Mouse (Mus musculus) lung, embryonic 14.5 days (tissue): ENCODE results near the gene Twnk. TPM values are rescaled to one million over a fixed set of nuclear protein-coding genes. Genes with fewer than 3 reads are reported as not detected.
A peak's percentile ranks its signal among the peaks of the same experiment; 100 is the strongest.

ENCODE experiments used
- ATAC-seq: fragments of 200-750 bp; cut with Nextera tagmentation; 2 replicates; pipeline ENCODE4 v1.8.0; 2017; ENCODE audit warnings: mild to moderate bottlenecking, moderate TSS enrichment, moderate library complexity; ENCODE audit not compliant: insufficient read depth
- DNase-seq: peaks from one replicate; pipeline ENCODE4 v3.0.0-alpha.2; 2015
- H3K27ac ChIP-seq: fragments of 300-500 bp; sonication (generic); 2 replicates; pipeline ENCODE4 v1.5.1; 2014; ENCODE audit warnings: low read depth, mild to moderate bottlenecking, moderate library complexity
- H3K27me3 ChIP-seq: fragments of 300-500 bp; sonication (generic); 2 replicates; pipeline ENCODE4 v1.6.1; 2014; ENCODE audit warnings: low read length, control low read depth; ENCODE audit not compliant: insufficient read depth
- H3K36me3 ChIP-seq: fragments of 300-500 bp; sonication (generic); 2 replicates; pipeline ENCODE4 v1.6.1; 2014; ENCODE audit warnings: control low read depth; ENCODE audit not compliant: insufficient read depth
- H3K4me1 ChIP-seq: fragments of 300-500 bp; sonication (generic); 2 replicates; pipeline ENCODE4 v1.6.1; 2014; ENCODE audit warnings: antibody characterized with exemption, control low read depth; ENCODE audit not compliant: insufficient read depth
- H3K4me2 ChIP-seq: fragments of 300-500 bp; sonication (generic); 2 replicates; pipeline ENCODE4 v1.6.1; 2014; ENCODE audit warnings: mild to moderate bottlenecking
- H3K4me3 ChIP-seq: fragments of 300-500 bp; sonication (generic); 2 replicates; pipeline ENCODE4 v1.5.1; 2014; ENCODE audit warnings: low read depth, low read length
- H3K9ac ChIP-seq: fragments of 300-500 bp; sonication (generic); 2 replicates; pipeline ENCODE4 v1.6.1; 2014
- H3K9me3 ChIP-seq: fragments of 300-500 bp; sonication (generic); 2 replicates; pipeline ENCODE4 v1.6.1; 2016; ENCODE audit warnings: low read depth, low read length, control low read depth
- CTCF ChIP-seq: IDR thresholded peaks from 2 replicates; pipeline ENCODE4 v1.5.1; 2016; ENCODE audit warnings: antibody characterized with exemption, low read depth
- WGBS: fragments of 180-500 bp; shearing (Covaris S2); extraction: QIAGEN DNeasy Blood & Tissue Kit; methylation state at CpG from one replicate; pipeline ENCODE4 v1.1.7; 2014; 5-methylcytosine and 5-hydroxymethylcytosine counted together
- polyA plus RNA-seq: library from polyadenylated mRNA; unstranded; fragments of >200 nt; fragmentation: Nextera tagmentation; extraction: Ambion mirVana; gene quantifications from 2 replicates; pipeline ENCODE4 v1.2.1, GENCODE M21; 2014

The Twnk gene
- polyA plus RNA-seq, 1 experiment from 2014 or later = 14.8 TPM

GRCm38 (mm10) chr19:45025937-45026568 is 20.6 kb downstream of the Twnk start:
- Histone ChIP-seq H3K4me2 (no peak overlapping the region), H3K36me3 (peaks cover 73% of the 10 kb centered on the region), H3K27ac (no peak overlapping the region), H3K9me3 (no peaks in the 10 kb centered on the region), H3K4me3 (no peak overlapping the region), H3K27me3 (no peaks in the 10 kb centered on the region), H3K4me1 (peaks cover 4% of the 10 kb centered on the region; the same call in 1 of the 2 replicates), H3K9ac (no peak overlapping the region)
- 86% methylated on average over 37 of the region's 37 CpGs for WGBS
- ATAC-seq (no peak), DNase-seq (no peak)
- TF ChIP-seq CTCF = no peak

GRCm38 (mm10) chr19:45026958-45027670 is 21.7 kb downstream of the Twnk start:
- no peak overlapping the region; the same call in 1 of the 2 replicates for H3K27ac ChIP-seq
- H3K36me3 ChIP-seq = peaks cover 62% of the 10 kb centered on the region
- DNase-seq = no peak
- H3K4me3 ChIP-seq = no peak overlapping the region
- H3K4me2 ChIP-seq = no peak overlapping the region
- WGBS = 66% methylated on average over 6 of the region's 6 CpGs
- H3K9ac ChIP-seq = no peak overlapping the region
- 0 out of 2 replicates have a peak, but pooled peaks cover 3% of the 10 kb centered on the region for H3K4me1 ChIP-seq
- no peaks in the 10 kb centered on the region for H3K9me3 ChIP-seq
- no peak for TF ChIP-seq CTCF
- no peaks in the 10 kb centered on the region for H3K27me3 ChIP-seq
- ATAC-seq = no peak

- WGBS = 85% methylated on average over 6 of the region's 6 CpGs
- no peak overlapping the region for H3K27ac ChIP-seq
- H3K9me3 ChIP-seq = no peaks in the 10 kb centered on the region
Measured at GRCm38 (mm10) chr19:45027848-45028247, 22.4 kb downstream of the Twnk start.

GRCm38 (mm10) chr19:45028746-45029145 is 23.3 kb downstream of the Twnk start:
- WGBS = 51% methylated on average over 19 of the region's 19 CpGs
- TF ChIP-seq CTCF = no peak
- H3K36me3 ChIP-seq = peaks cover 46% of the 10 kb centered on the region
- H3K27me3 ChIP-seq = no peaks in the 10 kb centered on the region
- no peak for ATAC-seq
- DNase-seq = no peak
- no peak overlapping the region for H3K4me3 ChIP-seq
- H3K4me2 ChIP-seq = no peak overlapping the region
- H3K9ac ChIP-seq = no peak overlapping the region
- H3K9me3 ChIP-seq = no peaks in the 10 kb centered on the region
- H3K4me1 ChIP-seq = 0 out of 2 replicates have a peak, but pooled peaks cover 6% of the 10 kb centered on the region
- no peak overlapping the region for H3K27ac ChIP-seq

More at GRCm38 (mm10) chr19:45027848-45028247, 22.4 kb downstream of the Twnk start:
- no peak for TF ChIP-seq CTCF
- Histone ChIP-seq H3K4me2 (no peak overlapping the region), H3K36me3 (peaks cover 55% of the 10 kb centered on the region), H3K9ac (no peak overlapping the region), H3K27me3 (no peaks in the 10 kb centered on the region), H3K4me3 (no peak overlapping the region), H3K4me1 (0 out of 2 replicates have a peak, but pooled peaks cover 6% of the 10 kb centered on the region)
- no peak for ATAC-seq
- DNase-seq = no peak

- WGBS = 54% methylated on average over 9 of the region's 9 CpGs
- no peak overlapping the region for H3K9ac ChIP-seq
- H3K9me3 ChIP-seq = no peaks in the 10 kb centered on the region
- H3K36me3 ChIP-seq = peaks cover 40% of the 10 kb centered on the region
- DNase-seq = no peak
- no peak overlapping the region for H3K4me3 ChIP-seq
- H3K27ac ChIP-seq = no peak overlapping the region
- no peak for ATAC-seq
- H3K4me2 ChIP-seq = no peak overlapping the region
- no peaks in the 10 kb centered on the region for H3K27me3 ChIP-seq
- TF ChIP-seq CTCF = no peak
- H3K4me1 ChIP-seq = 0 out of 2 replicates have a peak, but pooled peaks cover 6% of the 10 kb centered on the region
Measured at GRCm38 (mm10) chr19:45029571-45029970, 24.1 kb downstream of the Twnk start.

- Histone ChIP-seq H3K4me2 (peak overlapping the region; percentile 55; the same call in 1 of the 2 replicates), H3K9ac (no peak overlapping the region), H3K36me3 (peaks cover 34% of the 10 kb centered on the region), H3K27me3 (no peaks in the 10 kb centered on the region), H3K4me3 (no peak overlapping the region), H3K27ac (no peak overlapping the region), H3K9me3 (no peaks in the 10 kb centered on the region), H3K4me1 (0 out of 2 replicates have a peak, but pooled peaks cover 6% of the 10 kb centered on the region)
- WGBS = 29% methylated on average over 8 of the region's 8 CpGs
- TF ChIP-seq CTCF = peak; percentile 91
- ATAC-seq = peak; percentile 33
- DNase-seq = peak; percentile 75
Measured at GRCm38 (mm10) chr19:45030111-45030510, 24.6 kb downstream of the Twnk start.
